Mouse (Mus musculus): ENCODE data around the gene Nup188.

The Nup188 gene

GRCm38 (mm10) chr2:30257699-30258460, 28.3 kb upstream of the Nup188 start:
- no peak for DNase-seq

- no peak for DNase-seq
These were observed 27.6 kb upstream of the Nup188 start for GRCm38 (mm10) chr2:30258600-30258999.

- DNase-seq: no peak
These were observed 26.8 kb upstream of the Nup188 start for GRCm38 (mm10) chr2:30259131-30260064.

DNA sequence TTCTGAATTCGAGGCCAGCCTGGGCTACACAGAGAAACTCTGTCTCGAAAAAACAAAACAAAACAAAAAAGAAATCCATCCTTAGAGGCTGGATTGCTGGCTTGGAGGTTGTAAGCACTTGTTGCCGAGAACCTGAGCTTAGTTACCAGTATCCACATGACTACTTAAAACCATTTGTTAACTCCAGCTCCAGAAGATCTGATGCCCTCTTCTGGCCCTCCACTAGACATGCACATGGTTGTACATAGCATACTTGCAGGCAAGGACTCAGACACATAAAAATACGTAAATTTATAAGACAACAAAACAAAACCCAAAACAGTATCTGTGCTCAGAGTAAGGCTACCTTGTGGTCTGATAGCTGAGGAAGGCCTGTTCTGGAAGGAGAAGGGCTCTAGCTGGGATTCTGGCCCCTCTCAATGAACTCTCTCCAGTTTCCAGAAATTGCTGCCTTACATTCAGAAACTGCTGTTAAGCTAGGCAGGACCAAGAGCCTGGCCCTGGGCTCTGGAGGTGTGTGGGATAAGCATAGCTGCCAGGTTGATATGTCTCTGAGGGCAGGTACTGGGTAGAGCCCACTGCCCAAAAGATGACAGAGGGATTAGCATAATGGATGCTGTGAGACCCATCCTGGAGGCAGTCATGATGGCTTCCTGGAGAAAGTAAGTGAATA, 25.0 kb upstream of the Nup188 start:
- no peak for DNase-seq

DNA sequence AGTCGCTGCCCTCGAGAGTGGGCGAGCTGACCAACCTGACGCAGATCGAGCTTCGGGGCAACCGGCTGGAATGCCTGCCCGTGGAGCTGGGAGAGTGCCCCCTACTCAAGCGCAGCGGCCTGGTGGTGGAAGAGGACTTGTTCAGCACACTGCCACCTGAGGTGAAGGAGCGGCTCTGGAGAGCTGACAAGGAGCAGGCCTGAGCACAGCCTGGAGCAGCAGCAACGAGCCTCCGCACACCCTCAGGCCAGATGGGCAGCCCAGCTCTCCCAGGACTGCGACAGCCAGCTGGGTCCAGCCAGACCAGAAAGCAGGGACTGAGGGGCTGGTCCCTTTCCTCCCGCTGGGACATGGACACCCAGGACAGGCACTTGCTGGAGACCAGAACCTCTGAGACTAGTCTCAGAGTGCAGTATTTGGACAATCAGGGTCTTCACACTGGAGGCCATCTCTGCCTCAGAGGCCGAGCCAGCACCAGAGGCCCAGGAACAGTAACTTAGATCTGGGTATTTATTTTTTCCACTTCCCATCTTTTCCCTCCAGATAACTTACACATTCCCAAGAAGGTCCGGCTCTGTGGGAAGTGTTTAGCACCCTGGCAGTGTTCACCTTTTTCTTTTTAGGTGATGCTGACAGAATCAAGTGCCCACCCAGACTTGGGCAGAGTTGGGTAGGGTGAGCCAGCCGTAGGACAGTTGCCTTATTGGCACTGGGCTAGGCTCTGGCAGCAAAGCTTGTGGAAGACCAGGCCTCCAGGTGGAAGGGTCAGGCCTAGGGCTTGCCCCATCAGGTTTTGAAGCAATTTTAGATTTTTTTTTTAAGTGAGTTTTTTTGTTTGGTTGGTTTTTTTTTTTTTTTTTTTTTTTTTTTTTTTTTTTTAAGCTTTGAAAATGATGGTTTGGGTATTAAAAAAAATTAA, 24.0 kb upstream of the Nup188 start:
- peak; percentile 33 for DNase-seq

- DNase-seq: peak; percentile 77
These were observed 23.3 kb upstream of the Nup188 start for GRCm38 (mm10) chr2:30262840-30263441.

DNA sequence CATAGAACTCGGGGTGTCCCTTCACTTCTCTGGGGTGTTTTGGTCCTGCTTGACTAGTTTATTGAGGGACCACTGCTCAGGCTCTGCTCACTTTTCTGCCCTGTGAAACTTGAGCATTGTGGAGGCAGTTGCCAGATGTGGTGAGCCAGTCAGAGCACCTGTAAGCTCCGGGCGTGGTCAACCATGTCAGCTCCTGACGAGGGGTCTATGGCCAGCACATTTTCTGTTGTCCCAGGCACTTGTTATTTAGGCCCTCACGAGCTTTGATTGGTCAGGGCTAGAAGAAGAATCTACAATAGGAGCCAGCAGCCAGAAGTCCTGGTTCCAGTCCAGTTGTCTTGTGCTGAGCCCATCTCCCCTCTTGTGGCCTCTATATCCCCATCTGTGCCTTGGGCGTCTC, 22.4 kb upstream of the Nup188 start:
- no peak for DNase-seq

- no peak for DNase-seq
These were observed 21.3 kb upstream of the Nup188 start for GRCm38 (mm10) chr2:30264671-30265519.

DNA sequence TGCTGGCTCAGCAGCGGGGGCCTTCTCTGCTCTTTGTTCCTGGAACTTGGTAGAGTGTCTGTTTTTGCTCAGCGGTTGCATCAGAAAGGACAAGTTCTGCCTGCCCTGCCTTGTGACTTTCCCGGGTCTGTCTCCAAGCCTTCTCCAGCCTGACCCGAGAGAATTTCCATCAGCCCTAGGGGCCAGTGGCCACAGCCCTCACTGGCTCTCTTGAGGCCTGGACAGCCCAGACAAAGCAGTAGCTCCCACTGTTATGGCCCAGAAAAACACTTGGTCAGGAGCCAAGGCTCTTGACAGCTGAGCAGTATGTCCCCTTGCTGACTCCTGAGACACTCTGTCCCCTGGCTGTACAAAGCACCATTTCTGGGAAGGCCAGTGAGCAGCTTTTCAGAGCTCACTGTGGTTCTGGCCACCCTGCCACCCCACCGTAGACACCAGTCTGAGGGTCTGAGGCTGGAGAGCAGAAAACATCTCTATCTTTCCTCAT, 20.4 kb upstream of the Nup188 start, which contains the start of gene Phyhd1:
Gene Phyhd1 (plus strand): TSS at position 437 of the 487 bp plus-strand sequence.
- peak; percentile 63 for DNase-seq

GRCm38 (mm10) chr2:30266392-30266941, 19.7 kb upstream of the Nup188 start:
- no peak for DNase-seq

DNA sequence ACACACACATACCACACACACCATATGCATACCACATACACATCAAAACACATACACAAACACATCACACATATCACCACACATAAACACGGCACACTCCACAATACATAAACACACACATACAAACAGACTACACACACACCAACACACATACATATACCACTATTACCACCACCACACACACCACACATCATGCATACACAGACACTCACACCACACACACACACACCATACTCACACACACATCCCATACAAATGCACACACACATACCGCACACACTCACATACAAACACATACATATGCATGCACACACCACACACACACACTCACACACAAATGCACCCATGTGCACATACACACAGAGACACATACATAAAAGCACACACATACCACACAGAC, 18.7 kb upstream of the Nup188 start:
- no peak for DNase-seq

DNA sequence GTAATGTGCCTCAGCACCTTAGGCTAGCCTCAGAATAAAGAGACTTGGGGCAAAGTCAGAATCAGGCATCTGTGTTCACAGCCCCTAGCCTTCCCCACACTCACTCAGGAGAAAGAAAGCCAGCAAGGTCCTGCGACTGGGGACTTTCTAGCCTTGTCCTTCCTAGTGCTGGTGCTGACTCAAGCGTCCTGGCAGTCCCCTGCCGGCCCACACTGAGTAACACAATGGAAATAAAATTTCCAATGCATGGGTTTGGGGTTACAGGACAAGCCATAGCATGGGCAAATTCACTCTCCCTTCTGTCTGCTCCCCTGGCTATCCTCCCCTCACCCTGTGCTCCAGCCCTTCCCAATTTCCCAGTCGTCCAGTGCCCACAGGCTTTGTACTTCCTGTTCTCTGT, 17.8 kb upstream of the Nup188 start:
- DNase-seq: no peak

- DNase-seq: no peak
These were observed 16.8 kb upstream of the Nup188 start for GRCm38 (mm10) chr2:30269241-30269990.

DNA sequence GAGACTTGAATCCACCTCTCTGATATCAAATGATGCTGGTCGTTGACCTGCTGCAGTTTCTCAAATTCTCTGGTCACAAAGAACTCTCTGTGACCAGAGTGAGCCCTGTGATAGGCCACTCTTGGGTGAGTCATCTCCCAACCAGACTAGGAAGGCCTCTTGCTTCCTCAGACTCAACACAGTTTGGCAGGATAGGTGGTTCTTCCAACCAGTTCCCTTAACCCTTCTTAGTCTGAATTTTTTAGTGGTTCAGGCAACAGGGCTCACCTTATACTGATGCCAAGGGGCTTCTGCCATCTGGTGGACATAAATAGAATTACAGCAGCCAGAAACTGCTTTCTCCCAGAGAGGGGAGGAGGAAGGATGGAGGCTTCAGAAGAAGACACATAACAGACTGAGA, 16.1 kb upstream of the Nup188 start:
- DNase-seq: peak; percentile 78

- no peak for DNase-seq
These were observed 5.5 kb upstream of the Nup188 start, which contains the start of gene Gm28038 for GRCm38 (mm10) chr2:30280743-30281142. Gm28038 (plus strand) TSS chr2:30281043.

- DNase-seq: no peak
These were observed 4.5 kb upstream of the Nup188 start for GRCm38 (mm10) chr2:30281651-30282050.

GRCm38 (mm10) chr2:30283193-30283592, 3.0 kb upstream of the Nup188 start:
- no peak for DNase-seq

GRCm38 (mm10) chr2:30285004-30285403, 1.2 kb upstream of the Nup188 start:
- no peak for DNase-seq

GRCm38 (mm10) chr2:30285416-30286181, 598 bp upstream of the Nup188 start:
- DNase-seq: no peak
